Mouse (Mus musculus): Measurements from ENCODE around the gene Stil. TPM values are rescaled to one million over a fixed set of nuclear protein-coding genes. Genes with fewer than 3 reads are reported as not detected.
"Not testable (repeated sequence)": the region's sequence is repeated elsewhere in the genome, so short reads cannot be mapped to it uniquely, and the experiment has no call there.

Gene Stil
- total RNA-seq (2021), result under 1 TPM; 0.06 to 0.13 TPM
- long read RNA-seq, experiment 1, result 0 reads
- long read RNA-seq, experiment 2, result 0 reads

DNA sequence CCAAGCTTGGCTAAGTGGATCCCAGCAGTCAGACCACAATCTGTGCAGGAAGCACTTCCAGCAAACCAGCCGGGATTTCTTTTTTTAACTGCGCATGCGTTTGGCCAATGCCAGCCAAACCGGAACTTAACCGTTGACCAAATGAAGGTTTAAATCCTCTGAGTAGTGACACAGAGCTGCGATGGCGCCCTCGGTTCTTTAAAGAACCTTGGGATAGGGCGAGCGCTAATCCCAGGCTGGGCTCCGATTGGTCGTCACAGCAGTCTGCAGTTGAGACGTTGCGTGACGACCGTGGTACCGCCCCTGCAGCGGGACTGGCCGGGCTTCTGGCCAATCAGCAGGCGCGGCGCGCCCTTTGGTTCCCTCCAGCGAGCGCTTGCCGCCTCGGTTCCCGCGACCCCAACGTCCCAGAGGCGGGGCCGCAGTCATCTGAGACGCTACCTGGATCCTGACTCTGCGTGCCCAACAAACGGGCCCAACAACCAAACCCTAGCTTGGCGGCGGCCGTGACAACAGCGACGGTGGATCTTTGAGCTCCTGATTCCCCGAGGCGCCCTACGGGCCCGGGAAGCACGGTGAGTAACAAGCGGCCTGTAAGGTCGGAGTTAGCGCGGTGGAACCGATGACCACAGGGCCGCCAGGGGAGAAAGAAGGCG is at the start of gene Stil:
TSS of gene Stil (plus strand) at position 387 of the 656 bp plus-strand sequence.
- TF ChIP-seq CTCF (IDR thresholded peaks at IDR 0.05), result peak; percentile 26; the same call in 1 of the 2 replicates
- intact Hi-C loops (cut with DNase I), result loop anchor here (5.0 kb wide), 1 partner anchor 87 kb away; the partner anchor contains the start of gene Pdzk1ip1

DNA sequence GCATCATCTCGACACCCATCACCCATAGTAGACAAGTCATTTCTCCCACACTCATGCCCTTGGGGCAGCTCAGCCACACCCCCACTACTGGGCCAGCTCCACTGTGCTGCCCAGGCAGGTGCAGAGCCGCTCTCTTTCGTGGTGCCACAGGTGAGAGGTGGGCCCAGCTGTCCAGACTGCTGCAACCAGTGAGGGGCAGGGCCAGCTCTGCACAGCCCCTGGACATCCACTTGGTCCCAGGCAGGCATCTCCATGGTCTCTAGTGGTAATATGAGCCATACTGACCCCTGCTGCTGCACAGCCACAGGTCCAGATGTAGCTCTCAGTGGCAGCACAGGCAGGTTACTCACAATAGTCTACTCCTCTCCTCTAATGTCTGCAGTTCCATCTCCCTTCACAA is 46.8 kb upstream of the Stil start:
- no peak for TF ChIP-seq CTCF (IDR thresholded peaks at IDR 0.05)
- DNase-seq, result no peak
- Histone ChIP-seq H3K4me3 (no peak overlapping the region), H3K27ac (no peak overlapping the region)
- intact Hi-C loops (cut with DNase I), result no loop called here

More for the DNA sequence above, at the start of gene Stil:
- peak within 1 kb of the TSS; percentile 93 for H3K27ac ChIP-seq
- DNase-seq, result peak; percentile 98
- H3K4me3 ChIP-seq, result peak within 1 kb of the TSS; percentile 88

DNA sequence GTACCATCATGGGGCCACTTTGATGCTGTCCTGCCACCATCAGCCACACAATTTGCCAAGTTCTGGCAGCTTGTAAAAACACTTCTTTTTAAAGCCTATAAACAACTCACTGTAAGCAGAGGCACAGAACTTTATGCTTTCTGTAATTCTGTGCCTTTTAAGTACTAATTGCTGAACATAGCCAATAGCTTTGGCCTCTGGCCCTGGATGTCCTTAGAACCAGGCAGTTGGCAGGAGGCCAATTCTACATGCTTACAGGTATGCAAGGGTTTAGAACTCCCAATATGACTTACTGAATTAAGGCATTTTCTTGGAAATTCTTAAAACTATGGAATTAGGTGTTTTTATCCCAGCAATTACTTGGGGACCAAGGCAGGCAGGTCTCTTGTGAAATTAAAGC is 42.6 kb upstream of the Stil start:
- TF ChIP-seq CTCF (IDR thresholded peaks at IDR 0.05), result no peak
- no peak overlapping the region for H3K27ac ChIP-seq
- no peak overlapping the region for H3K4me3 ChIP-seq
- intact Hi-C loops (cut with DNase I), result no loop called here
- DNase-seq, result no peak

DNA sequence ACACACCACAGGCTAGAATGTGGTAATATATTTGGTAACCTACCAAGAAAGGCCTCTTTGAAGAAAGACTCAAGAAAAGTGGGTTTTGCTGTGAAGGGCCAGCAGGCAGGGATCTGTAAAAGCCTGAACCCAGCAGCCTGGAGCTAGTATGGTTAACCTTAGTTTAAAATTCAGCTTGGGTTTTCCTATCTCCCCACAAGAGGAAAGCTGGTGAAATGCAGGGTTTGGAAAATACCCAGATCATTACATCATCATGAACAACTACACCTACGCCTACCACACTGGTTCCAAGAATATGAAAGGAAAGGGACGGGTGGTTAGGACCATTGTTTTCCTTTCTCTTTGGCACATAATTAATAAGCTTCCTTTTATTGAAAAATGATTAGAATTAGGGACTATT is 41.7 kb upstream of the Stil start:
- no peak for TF ChIP-seq CTCF (IDR thresholded peaks at IDR 0.05)
- Histone ChIP-seq H3K4me3 (no peak overlapping the region), H3K27ac (no peak overlapping the region)
- intact Hi-C loops (cut with DNase I), result no loop called here
- DNase-seq, result no peak

DNA sequence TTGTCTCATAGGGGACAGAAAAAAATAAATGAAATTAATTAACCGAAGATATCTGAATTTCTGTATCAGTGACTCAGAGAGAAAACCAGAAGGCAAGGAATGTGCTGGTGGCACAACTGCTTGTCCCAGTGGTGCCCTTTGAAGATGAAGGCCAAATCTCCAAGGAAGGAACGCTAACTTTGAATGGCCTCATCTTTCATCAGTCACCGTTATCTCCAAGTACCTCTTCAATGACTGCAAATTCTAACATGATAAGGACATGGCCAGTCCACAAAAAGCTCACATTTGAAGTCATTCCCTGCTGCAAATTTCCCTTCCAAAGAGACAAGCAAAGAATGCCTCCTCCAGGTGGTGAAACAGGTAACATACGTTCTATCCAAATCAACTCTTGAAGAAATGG is 41.2 kb upstream of the Stil start:
- H3K27ac ChIP-seq, result no peak overlapping the region
- H3K4me3 ChIP-seq, result no peak overlapping the region
- intact Hi-C loops (cut with DNase I), result no loop called here
- no peak for DNase-seq
- TF ChIP-seq CTCF (IDR thresholded peaks at IDR 0.05), result no peak

DNA sequence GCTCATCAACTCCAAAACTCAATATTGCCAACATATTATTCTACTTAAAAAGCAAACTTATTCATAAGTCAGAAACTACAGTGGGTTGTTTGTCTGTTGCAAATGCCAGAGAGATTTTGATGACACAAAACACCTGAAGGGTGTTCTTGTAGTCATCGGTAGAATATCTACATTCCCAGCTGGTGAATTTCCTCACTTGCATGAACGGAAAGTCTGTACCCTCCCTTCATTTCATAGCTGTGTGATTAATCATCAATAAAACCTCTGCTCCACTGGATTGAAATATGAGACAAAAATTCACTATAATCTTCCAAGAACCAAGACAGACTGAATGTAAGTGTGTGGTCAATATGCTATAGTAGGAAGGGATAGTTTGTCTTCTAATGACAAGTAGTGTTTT is 40.4 kb upstream of the Stil start:
- TF ChIP-seq CTCF (IDR thresholded peaks at IDR 0.05), result no peak
- intact Hi-C loops (cut with DNase I), result no loop called here
- no peak for DNase-seq
- H3K27ac ChIP-seq, result no peak overlapping the region
- H3K4me3 ChIP-seq, result no peak overlapping the region

DNA sequence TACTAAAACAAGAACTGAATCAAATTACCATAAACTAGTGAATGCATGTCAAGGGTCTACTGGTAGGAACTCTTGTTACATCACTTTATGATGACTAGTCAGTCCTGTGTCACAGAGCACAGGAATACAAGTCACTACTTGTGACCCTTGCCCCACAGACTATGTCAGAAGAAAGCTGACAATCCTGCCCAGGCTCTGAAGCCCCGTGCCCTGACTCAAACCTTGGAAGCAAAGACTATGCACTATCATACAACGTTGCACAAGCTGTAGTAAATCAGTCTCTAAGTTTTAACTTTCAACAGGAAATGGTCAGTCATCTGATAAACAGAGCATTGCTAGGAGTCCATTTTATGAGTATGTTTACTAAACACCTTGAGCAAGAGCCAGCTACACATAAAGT is 39.1 kb upstream of the Stil start:
- DNase-seq; H3K27ac ChIP-seq; intact Hi-C loops (cut with DNase I); H3K4me3 ChIP-seq: not testable (repeated sequence)

DNA sequence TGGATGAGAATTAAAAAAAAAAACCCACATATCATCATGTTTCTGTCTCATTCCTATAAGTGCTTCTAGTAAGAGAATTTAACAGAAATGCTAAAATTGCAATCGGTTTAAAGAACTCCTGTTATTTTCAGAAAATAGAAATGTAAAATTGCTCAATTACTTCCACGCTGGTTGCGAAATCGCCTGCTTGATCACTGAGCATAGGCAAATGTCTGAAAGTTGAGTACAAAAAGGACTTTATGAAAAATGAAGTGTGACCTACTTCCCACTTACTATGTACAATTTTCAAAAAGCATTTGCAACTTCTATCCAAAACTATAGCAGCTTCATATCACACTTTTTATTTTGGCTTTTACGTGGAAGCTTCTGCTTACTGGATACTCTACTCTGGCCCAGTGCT is 29.2 kb upstream of the Stil start:
- intact Hi-C loops (cut with DNase I), result no loop called here
- no peak for TF ChIP-seq CTCF (IDR thresholded peaks at IDR 0.05)
- 0 out of 2 replicates have a peak overlapping the region, but pooled peaks have one; percentile 12 for H3K27ac ChIP-seq
- no peak overlapping the region for H3K4me3 ChIP-seq
- DNase-seq, result no peak

DNA sequence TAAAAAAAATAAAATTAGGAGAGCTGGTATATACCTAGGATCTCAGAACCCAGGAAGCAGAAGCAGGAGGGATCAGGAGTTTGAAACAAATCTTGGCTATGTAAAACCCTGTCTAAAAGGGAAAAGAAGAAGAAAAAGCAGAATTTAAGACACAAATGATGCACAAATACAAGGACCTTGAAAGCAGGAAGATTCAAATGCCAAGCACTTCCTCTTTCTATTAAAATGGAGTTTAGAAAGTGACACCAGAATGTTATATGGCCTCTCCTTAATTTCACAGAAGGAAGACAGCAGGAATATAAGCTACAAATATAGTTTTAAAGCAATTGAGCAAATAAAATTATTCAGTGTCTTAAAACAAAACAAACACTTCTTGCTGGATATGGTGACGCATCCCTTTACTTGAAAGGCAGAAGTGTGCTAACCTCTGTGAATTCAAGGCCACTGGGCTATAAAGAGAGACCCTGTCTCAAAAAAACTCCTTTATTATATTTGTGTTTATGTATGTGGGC is 26.7 kb upstream of the Stil start:
- Histone ChIP-seq H3K27ac (no peak overlapping the region), H3K4me3 (no peak overlapping the region)
- intact Hi-C loops (cut with DNase I), result no loop called here
- TF ChIP-seq CTCF (IDR thresholded peaks at IDR 0.05), result no peak
- no peak for DNase-seq

DNA sequence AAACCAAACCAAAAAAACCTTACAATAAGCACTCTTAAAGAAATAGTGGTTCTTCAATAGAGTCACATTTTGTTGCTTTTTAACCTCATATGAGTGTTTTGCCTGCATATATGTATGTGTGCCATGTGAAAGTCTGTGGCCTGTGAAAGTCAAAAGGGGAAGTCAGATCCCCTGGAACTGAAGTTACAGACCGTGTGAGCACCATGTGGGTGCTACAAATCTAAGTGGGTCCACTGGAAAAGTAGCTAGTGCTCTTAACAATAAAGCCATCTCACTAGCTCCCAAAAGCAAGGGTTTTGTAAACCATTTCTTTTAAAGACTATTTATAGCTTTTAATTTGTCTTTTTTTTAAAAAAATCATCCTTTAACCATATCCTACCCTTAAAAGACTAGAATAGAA is 17.3 kb upstream of the Stil start:
- no peak for DNase-seq
- TF ChIP-seq CTCF (IDR thresholded peaks at IDR 0.05), result no peak
- H3K4me3 ChIP-seq, result no peak overlapping the region
- intact Hi-C loops (cut with DNase I), result no loop called here
- no peak overlapping the region for H3K27ac ChIP-seq

DNA sequence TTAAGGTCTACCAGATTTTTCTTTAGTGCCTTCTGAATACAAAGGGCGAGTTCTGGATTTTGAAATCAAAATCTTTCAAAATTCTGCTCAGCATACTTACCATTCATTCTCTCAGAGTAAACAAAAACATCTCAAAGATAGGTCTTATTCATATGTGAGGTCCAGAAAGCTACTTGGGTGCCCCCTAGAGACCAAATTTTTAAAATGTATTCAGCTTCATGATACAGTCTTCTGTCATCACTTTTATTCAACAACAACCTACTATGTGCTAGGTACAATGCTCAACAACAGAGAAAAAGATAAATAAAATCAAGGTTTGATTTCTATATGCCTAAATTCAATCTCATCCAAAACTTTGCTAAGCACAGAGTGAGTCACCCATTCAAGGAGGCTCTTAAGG is 16.9 kb upstream of the Stil start:
- DNase-seq, result no peak
- intact Hi-C loops (cut with DNase I), result no loop called here
- no peak overlapping the region for H3K4me3 ChIP-seq
- peak; percentile 53 for TF ChIP-seq CTCF (IDR thresholded peaks at IDR 0.05)
- H3K27ac ChIP-seq, result no peak overlapping the region

DNA sequence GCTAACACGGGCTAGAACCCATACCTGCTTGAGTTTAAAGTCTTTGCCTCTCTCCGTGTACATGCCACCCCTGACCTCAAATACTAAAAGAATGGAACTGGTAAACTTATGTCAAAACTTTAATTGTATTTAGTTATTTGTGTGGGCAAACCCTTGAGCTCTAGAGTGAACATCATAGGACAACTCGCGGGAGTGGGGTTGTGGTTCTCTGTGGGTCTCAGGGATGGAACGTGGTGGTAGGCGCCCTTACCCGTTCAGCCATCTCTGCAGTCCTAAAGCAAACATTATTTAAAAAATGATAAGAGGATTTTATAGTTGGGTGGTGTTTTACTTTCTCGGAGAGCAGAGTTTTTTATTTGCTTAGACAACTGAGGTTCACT is 13.8 kb upstream of the Stil start:
- Histone ChIP-seq H3K4me3 (peak overlapping the region; percentile 98), H3K27ac (peak overlapping the region; percentile 100)
- TF ChIP-seq CTCF (IDR thresholded peaks at IDR 0.05), result no peak
- no peak for DNase-seq
- intact Hi-C loops (cut with DNase I), result no loop called here

DNA sequence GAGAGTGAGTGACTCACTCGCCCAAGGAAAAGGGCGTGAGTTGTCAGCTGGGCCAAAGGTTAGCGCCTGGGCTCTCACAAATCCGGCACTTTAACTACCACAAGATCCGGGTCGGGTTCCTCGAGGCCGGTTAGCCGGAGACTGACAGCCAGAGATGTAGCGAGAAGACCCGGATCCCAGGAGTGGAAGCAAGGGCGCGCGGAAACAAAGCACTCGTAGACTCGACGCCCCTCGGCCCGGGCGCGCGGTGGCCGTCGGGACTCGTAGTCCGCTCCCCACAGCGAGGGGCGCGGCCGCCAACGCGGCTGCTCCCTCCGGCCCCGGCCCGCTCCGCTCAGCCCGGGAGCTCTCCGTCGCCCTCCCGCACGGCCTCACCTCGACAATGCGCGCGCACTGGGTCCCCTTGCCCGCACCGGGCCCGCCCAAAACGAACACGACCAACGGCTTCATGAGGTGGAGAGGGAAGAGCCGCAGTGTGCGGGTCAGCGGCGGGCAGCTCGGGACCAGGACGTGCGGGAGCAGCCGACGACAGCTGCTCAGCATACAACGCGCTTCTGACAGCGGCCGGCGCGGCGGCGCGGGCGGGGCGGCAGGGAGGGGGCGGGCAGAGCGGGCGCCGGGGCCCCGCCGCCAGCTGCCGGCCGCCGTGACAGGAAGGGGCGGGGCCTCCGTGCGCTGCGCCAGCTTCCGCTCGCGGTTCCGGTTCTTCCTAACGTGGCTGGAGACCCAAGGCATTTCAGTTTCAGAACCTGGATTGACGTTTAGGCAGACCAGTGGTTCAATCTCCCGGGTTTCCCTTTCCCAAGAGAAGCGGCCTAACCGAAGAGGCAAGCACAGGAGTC is 13.1 kb upstream of the Stil start, which contains the start of gene Cmpk1:
TSS of gene Cmpk1 (minus strand) at position 651 of the 842 bp plus-strand sequence.
- peak; percentile 94 for DNase-seq
- Histone ChIP-seq H3K4me3 (peak within 1 kb of the TSS; percentile 98), H3K27ac (peak within 1 kb of the TSS; percentile 100)
- TF ChIP-seq CTCF (IDR thresholded peaks at IDR 0.05), result no peak
- intact Hi-C loops (cut with DNase I), result no loop called here
